Mouse (Mus musculus) kidney, postnatal 0 days (tissue): ENCODE data around the gene Nlrc5. TPM values are rescaled to one million over a fixed set of nuclear protein-coding genes. Genes with fewer than 3 reads are reported as not detected.

Experiments used
- ATAC-seq: fragments of 200-750 bp; cut with Nextera tagmentation; replicated peaks from 2 replicates; pipeline ENCODE4 v1.8.0; 2017; ENCODE audit warnings: low read depth, moderate number of reproducible peaks, moderate TSS enrichment, moderate library complexity; ENCODE audit not compliant: low FRiP score
- DNase-seq: peaks from one replicate; pipeline ENCODE4 v3.0.0-alpha.2; 2016; ENCODE audit warnings: low spot score
- H3K27ac ChIP-seq: fragments of 300-500 bp; sonication (generic); 2 replicates; pipeline ENCODE4 v1.5.1; 2014; ENCODE audit warnings: mild to moderate bottlenecking
- H3K27me3 ChIP-seq: fragments of 300-500 bp; sonication (generic); 2 replicates; pipeline ENCODE4 v1.6.1; 2014; ENCODE audit warnings: low read length, mixed read lengths; ENCODE audit not compliant: insufficient read depth
- H3K36me3 ChIP-seq: fragments of 300-500 bp; sonication (generic); 2 replicates; pipeline ENCODE4 v1.6.1; 2014; ENCODE audit warnings: low read length, mixed read lengths; ENCODE audit not compliant: insufficient read depth
- H3K4me1 ChIP-seq: fragments of 300-500 bp; sonication (generic); replicated peaks from 2 replicates; pipeline ENCODE4 v1.6.1; 2014; ENCODE audit warnings: antibody characterized with exemption, low read length, mixed read lengths; ENCODE audit not compliant: insufficient read depth
- H3K4me2 ChIP-seq: fragments of 300-500 bp; sonication (generic); 2 replicates; pipeline ENCODE4 v1.6.1; 2014; ENCODE audit warnings: mild to moderate bottlenecking, low read length, moderate library complexity, mixed read lengths
- H3K4me3 ChIP-seq: fragments of 300-500 bp; sonication (generic); replicated peaks from 2 replicates; pipeline ENCODE4 v1.5.1; 2014; ENCODE audit warnings: low read depth, low read length
- H3K9ac ChIP-seq: fragments of 300-500 bp; sonication (generic); 2 replicates; pipeline ENCODE4 v1.6.1; 2014; ENCODE audit warnings: low read depth, low read length
- H3K9me3 ChIP-seq: fragments of 300-500 bp; sonication (generic); replicated peaks from 2 replicates; pipeline ENCODE4 v1.6.1; 2016; ENCODE audit warnings: low read length, inconsistent platforms, mixed read lengths
- CTCF ChIP-seq: IDR thresholded peaks from 2 replicates; pipeline ENCODE4 v1.5.1; 2016; ENCODE audit warnings: antibody characterized with exemption, low read depth, mild to moderate bottlenecking, moderate library complexity
- WGBS: fragments of 180-500 bp; shearing (Covaris S2); extraction: QIAGEN DNeasy Blood & Tissue Kit; methylation state at CpG from one replicate; pipeline ENCODE4 v1.1.7; 2014; 5-methylcytosine and 5-hydroxymethylcytosine counted together
- polyA plus RNA-seq: library from polyadenylated mRNA; unstranded; fragments of >200 nt; fragmentation: Nextera tagmentation; extraction: Ambion mirVana; gene quantifications from 2 replicates; pipeline ENCODE4 v1.2.1, GENCODE M21; 2015

The Nlrc5 gene
- 0.23 and 0.28 TPM in 2 replicates for polyA plus RNA-seq

GRCm38 (mm10) chr8:94433981-94434466, at the start of gene Nlrc5:
TSS of gene Nlrc5 (plus strand) at chr8:94434356.
- Histone ChIP-seq H3K4me3 (peak within 1 kb of the TSS; percentile 48), H3K4me1 (no peaks in the 10 kb centered on the region), H3K27ac (no peak within 1 kb of the TSS), H3K9ac (0 out of 2 replicates have a peak within 1 kb of the TSS, but pooled peaks have one; percentile 42), H3K9me3 (no peaks in the 10 kb centered on the region), H3K36me3 (no peaks in the 10 kb centered on the region), H3K27me3 (no peaks in the 10 kb centered on the region), H3K4me2 (peak within 1 kb of the TSS; percentile 88)
- under 1% methylated on average over 29 of the region's 29 CpGs for WGBS
- peak; percentile 64 for DNase-seq
- no peak for ATAC-seq
- peak; percentile 24; the same call in 1 of the 2 replicates for TF ChIP-seq CTCF

- Histone ChIP-seq H3K4me1 (peaks cover 11% of the 10 kb centered on the region; the same call in 1 of the 2 replicates), H3K27ac (peak overlapping the region; percentile 84), H3K27me3 (no peaks in the 10 kb centered on the region), H3K4me3 (peak overlapping the region; percentile 89), H3K9ac (peak overlapping the region; percentile 89), H3K4me2 (peak overlapping the region; percentile 94), H3K36me3 (peaks cover 15% of the 10 kb centered on the region), H3K9me3 (no peaks in the 10 kb centered on the region)
- ATAC-seq (no peak), DNase-seq (no peak)
- no peak for TF ChIP-seq CTCF
- 18% methylated on average over 20 of the region's 20 CpGs for WGBS
Observed at GRCm38 (mm10) chr8:94385506-94386213, 48.5 kb upstream of the Nlrc5 start.

- H3K27ac ChIP-seq: peak within 1 kb of the TSS; percentile 92
- peak within 1 kb of the TSS; percentile 89 for H3K4me3 ChIP-seq
- TF ChIP-seq CTCF: 0 out of 2 replicates have a peak, but pooled peaks have one; percentile 15
- peaks cover 11% of the 10 kb centered on the region; the same call in 1 of the 2 replicates for H3K4me1 ChIP-seq
- no peaks in the 10 kb centered on the region for H3K9me3 ChIP-seq
- no peaks in the 10 kb centered on the region for H3K27me3 ChIP-seq
- peak within 1 kb of the TSS; percentile 94 for H3K4me2 ChIP-seq
- WGBS: under 1% methylated on average over 64 of the region's 65 CpGs
- DNase-seq (peak; percentile 97), ATAC-seq (peak; percentile 97)
- H3K9ac ChIP-seq: peak within 1 kb of the TSS; percentile 89
- H3K36me3 ChIP-seq: peaks cover 22% of the 10 kb centered on the region
Observed at GRCm38 (mm10) chr8:94386214-94387026, 47.7 kb upstream of the Nlrc5 start, which contains the start of gene Herpud1. TSS of gene Herpud1 (plus strand) at chr8:94386438.

- TF ChIP-seq CTCF: no peak
- H3K4me1 ChIP-seq: peaks cover 11% of the 10 kb centered on the region; the same call in 1 of the 2 replicates
- H3K9ac ChIP-seq: peak overlapping the region; percentile 89
- no peaks in the 10 kb centered on the region for H3K9me3 ChIP-seq
- peak overlapping the region; percentile 92 for H3K27ac ChIP-seq
- under 1% methylated on average over 25 of the region's 25 CpGs for WGBS
- peak overlapping the region; percentile 89 for H3K4me3 ChIP-seq
- peak; percentile 66 for ATAC-seq
- H3K27me3 ChIP-seq: no peaks in the 10 kb centered on the region
- peaks cover 29% of the 10 kb centered on the region for H3K36me3 ChIP-seq
- H3K4me2 ChIP-seq: peak overlapping the region; percentile 94
- peak; percentile 91 for DNase-seq
Observed at GRCm38 (mm10) chr8:94387027-94387684, 47.0 kb upstream of the Nlrc5 start.

- H3K27me3 ChIP-seq: no peaks in the 10 kb centered on the region
Observed at GRCm38 (mm10) chr8:94387785-94388184, 46.4 kb upstream of the Nlrc5 start.

More at GRCm38 (mm10) chr8:94387785-94388184, 46.4 kb upstream of the Nlrc5 start:
- H3K9me3 ChIP-seq: no peaks in the 10 kb centered on the region
- H3K36me3 ChIP-seq: peaks cover 35% of the 10 kb centered on the region
- no peak for DNase-seq
- peak overlapping the region; percentile 92; the same call in 1 of the 2 replicates for H3K27ac ChIP-seq
- WGBS: 20% methylated on average over 6 of the region's 6 CpGs
- peak overlapping the region; percentile 94 for H3K4me2 ChIP-seq
- peak overlapping the region; percentile 89 for H3K4me3 ChIP-seq
- ATAC-seq: no peak
- TF ChIP-seq CTCF: no peak
- peaks cover 11% of the 10 kb centered on the region; the same call in 1 of the 2 replicates for H3K4me1 ChIP-seq
- peak overlapping the region; percentile 89 for H3K9ac ChIP-seq
